ENCODE assay signal across 21 mouse cellular contexts in the genomic region with DNA sequence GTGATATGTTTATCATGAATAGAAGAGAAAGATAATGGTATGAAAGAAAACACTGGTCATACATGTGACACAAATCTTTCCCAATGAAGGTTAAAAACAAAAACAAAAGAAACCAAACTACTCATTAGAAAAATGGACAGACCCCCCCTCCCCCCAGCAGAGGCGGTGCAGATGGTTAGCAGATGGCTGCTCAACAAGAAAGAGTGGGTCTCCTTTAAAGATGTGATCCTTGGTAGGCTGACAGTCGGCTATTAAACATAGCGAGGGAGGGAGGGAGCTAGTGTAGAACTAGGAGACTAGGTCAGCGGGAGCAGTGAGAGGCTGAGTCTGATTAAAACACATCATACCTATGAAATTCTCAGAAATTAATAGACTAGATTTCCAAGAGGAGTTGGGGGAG.
"Had no signal": no experiment of that assay in that cellular context is flagged by ENCODE, and none has a peak within 500 bp of the region (broad histone marks: within the 10 kb centered on the region; RNA-seq: fewer than 3 reads in every experiment).

No protein-coding gene starts in this region.

- H3K27ac ChIP-seq: macrophage; midbrain, embryonic 13.5 days; midbrain, embryonic 15.5 days; neural tube, embryonic 13.5 days; neural tube, embryonic 15.5 days had no signal

- DNase-seq: liver, postnatal 0 days; lung, adult 2 months; lung, postnatal 10 days; lung, postnatal 36 days; retina, postnatal 1 day; right cerebral cortex, adult 18-20 months; right cerebral cortex, postnatal 25 days; right cerebral cortex, postnatal 4 days; spleen, adult 18-20 months; thymus, adult 18-20 months; thymus, postnatal 14 days; thymus, postnatal 36 days had no signal

- H3K27me3 ChIP-seq: lung, embryonic 15.5 days; midbrain, embryonic 13.5 days; midbrain, embryonic 15.5 days; neural tube, embryonic 13.5 days; neural tube, embryonic 15.5 days had no signal

- H3K9ac ChIP-seq: liver, postnatal 0 days; lung, embryonic 15.5 days; midbrain, embryonic 13.5 days; midbrain, embryonic 15.5 days; neural tube, embryonic 13.5 days; neural tube, embryonic 15.5 days had no signal

- H3K36me3 ChIP-seq: lung, embryonic 15.5 days; midbrain, embryonic 13.5 days; midbrain, embryonic 15.5 days; neural tube, embryonic 13.5 days; neural tube, embryonic 15.5 days had no signal

- H3K9me3 ChIP-seq: lung, embryonic 15.5 days; megakaryocyte, embryonic 14.5 days; midbrain, embryonic 13.5 days; midbrain, embryonic 15.5 days; neural tube, embryonic 13.5 days; neural tube, embryonic 15.5 days had no signal

- ATAC-seq: liver, postnatal 0 days; midbrain, embryonic 13.5 days; midbrain, embryonic 15.5 days had no signal

- H3K4me2 ChIP-seq: lung, embryonic 15.5 days; midbrain, embryonic 11.5 days; midbrain, embryonic 13.5 days; midbrain, embryonic 15.5 days; neural tube, embryonic 13.5 days; neural tube, embryonic 15.5 days had no signal

- H3K4me1 ChIP-seq: midbrain, embryonic 15.5 days; neural tube, embryonic 15.5 days had no signal

- H3K4me3 ChIP-seq: lung, embryonic 15.5 days; megakaryocyte, embryonic 14.5 days; midbrain, embryonic 13.5 days; midbrain, embryonic 15.5 days; myocyte; neural tube, embryonic 13.5 days; neural tube, embryonic 15.5 days had no signal
